Mouse (Mus musculus): ENCODE results near the gene Mylk.

DNA sequence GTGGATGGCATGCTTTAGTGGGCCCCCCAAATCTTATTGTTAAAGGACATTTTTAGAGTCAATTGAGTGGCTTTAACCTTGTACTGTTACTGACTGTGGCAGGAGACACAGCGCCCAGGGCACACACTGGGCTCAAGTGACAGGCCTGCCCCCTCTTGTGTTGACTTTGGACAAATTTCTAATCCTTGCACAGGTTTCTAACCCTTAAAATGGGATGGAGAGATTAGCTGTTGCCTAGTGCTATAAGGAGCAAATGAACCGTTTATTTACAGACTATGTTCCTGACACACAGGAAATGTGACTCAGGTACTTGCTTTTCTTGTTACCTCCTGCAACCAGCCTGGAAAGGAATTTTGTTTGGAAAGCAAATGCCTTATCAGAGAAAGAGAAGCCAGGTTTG lies 67.2 kb downstream of the Mylk start:
- no peak for TF ChIP-seq CTCF (IDR thresholded peaks at IDR 0.05; ENCODE audit: control insufficient read depth, insufficient read depth, insufficient read length)
- TF ChIP-seq MAX (IDR thresholded peaks at IDR 0.05), result no peak
